Mouse (Mus musculus) heart, adult 11 months (tissue): ENCODE results near the gene Nkx6-2.

ENCODE experiments used
- DNase-seq: peaks from one replicate; pipeline ENCODE4 v3.0.0; 2022

Nkx6-2 gene

GRCm38 (mm10) chr7:139566533-139566932 is 16.1 kb downstream of the Nkx6-2 start:
- DNase-seq: no peak

- no peak for DNase-seq
These were observed 16.6 kb downstream of the Nkx6-2 start for GRCm38 (mm10) chr7:139565998-139566397.

- no peak for DNase-seq
These were observed 18.4 kb downstream of the Nkx6-2 start for GRCm38 (mm10) chr7:139564161-139564560.

GRCm38 (mm10) chr7:139563425-139563824 is 19.2 kb downstream of the Nkx6-2 start:
- DNase-seq: no peak

- DNase-seq: no peak
These were observed 22.9 kb downstream of the Nkx6-2 start for GRCm38 (mm10) chr7:139559659-139560058.

- DNase-seq: no peak
These were observed 25.7 kb downstream of the Nkx6-2 start for GRCm38 (mm10) chr7:139556746-139557526.

- no peak for DNase-seq
These were observed 26.3 kb downstream of the Nkx6-2 start for GRCm38 (mm10) chr7:139556331-139556730.

GRCm38 (mm10) chr7:139551519-139551918 is 31.1 kb downstream of the Nkx6-2 start:
- DNase-seq: no peak

GRCm38 (mm10) chr7:139550086-139550783 is 32.4 kb downstream of the Nkx6-2 start:
- no peak for DNase-seq

- no peak for DNase-seq
These were observed 35.3 kb downstream of the Nkx6-2 start for GRCm38 (mm10) chr7:139547325-139547724.

- no peak for DNase-seq
These were observed 37.6 kb downstream of the Nkx6-2 start for GRCm38 (mm10) chr7:139544706-139545625.

GRCm38 (mm10) chr7:139541422-139541821 is 41.2 kb downstream of the Nkx6-2 start:
- no peak for DNase-seq

- DNase-seq: no peak
These were observed 42.0 kb downstream of the Nkx6-2 start for GRCm38 (mm10) chr7:139540601-139541000.

- DNase-seq: peak; percentile 97
These were observed 44.1 kb downstream of the Nkx6-2 start for GRCm38 (mm10) chr7:139538541-139538940.

GRCm38 (mm10) chr7:139537831-139538230 is 44.8 kb downstream of the Nkx6-2 start:
- DNase-seq: no peak

GRCm38 (mm10) chr7:139536831-139537230 is 45.8 kb downstream of the Nkx6-2 start:
- DNase-seq: no peak

- peak; percentile 93 for DNase-seq
These were observed 46.3 kb downstream of the Nkx6-2 start for GRCm38 (mm10) chr7:139536331-139536730.

GRCm38 (mm10) chr7:139531428-139531801 is 51.2 kb downstream of the Nkx6-2 start:
- no peak for DNase-seq

- no peak for DNase-seq
These were observed 51.8 kb downstream of the Nkx6-2 start for GRCm38 (mm10) chr7:139530591-139531427.
